Mouse (Mus musculus) thymus, postnatal 36 days (tissue): ENCODE data around the gene Pimreg.

Source experiments
- DNase-seq, 2 experiments: peaks; one replicate each; pipeline ENCODE4 v3.0.0; 2022; ENCODE audit warnings: mixed read lengths in 2 of 2

The Pimreg gene

GRCm38 (mm10) chr11:72068026-72068425 lies 26.2 kb downstream of the Pimreg start:
- DNase-seq, result no peak

DNA sequence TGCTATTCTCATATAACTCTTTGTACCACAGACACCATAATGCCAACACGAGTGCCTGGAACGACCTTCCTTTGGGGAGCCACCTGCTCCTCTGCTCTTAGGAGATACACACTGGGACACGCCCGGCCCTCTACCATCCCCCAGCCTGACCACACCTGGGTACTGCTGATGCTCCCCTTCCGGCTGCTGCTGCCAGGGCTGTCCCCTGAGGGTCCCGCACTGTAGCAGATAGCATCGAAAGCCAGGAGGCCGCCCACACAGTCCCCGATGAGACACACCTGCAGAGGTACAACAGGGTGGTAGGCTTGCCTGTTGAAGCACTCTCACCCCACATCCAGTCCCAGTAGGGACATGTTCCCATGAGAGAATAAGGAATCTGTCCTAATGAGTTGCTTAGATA lies 28.9 kb downstream of the Pimreg start:
- DNase-seq, result no peak

- no peak for DNase-seq
Observed at GRCm38 (mm10) chr11:72072331-72072905, 30.6 kb downstream of the Pimreg start.

DNA sequence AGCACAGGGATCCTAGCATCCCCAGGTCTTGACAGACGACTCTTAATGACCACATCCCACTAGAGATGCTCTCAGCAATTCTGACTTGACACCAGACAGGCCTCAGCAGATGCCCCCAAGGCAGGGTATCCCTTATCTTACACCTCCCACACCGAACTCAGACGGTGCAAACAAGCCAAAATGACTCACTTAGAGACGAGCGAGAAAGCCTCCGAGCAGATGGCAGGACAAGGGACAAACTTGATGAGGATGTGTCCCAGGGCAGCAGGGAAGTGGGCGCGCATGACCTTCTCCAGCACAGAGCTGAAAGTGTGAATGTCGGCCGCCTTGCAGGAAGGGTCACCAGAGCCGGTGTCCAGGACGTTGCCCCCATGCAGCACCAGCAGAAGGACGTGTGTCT lies 32.4 kb downstream of the Pimreg start:
- no peak for DNase-seq

GRCm38 (mm10) chr11:72078056-72078455 lies 36.2 kb downstream of the Pimreg start:
- no peak for DNase-seq

DNA sequence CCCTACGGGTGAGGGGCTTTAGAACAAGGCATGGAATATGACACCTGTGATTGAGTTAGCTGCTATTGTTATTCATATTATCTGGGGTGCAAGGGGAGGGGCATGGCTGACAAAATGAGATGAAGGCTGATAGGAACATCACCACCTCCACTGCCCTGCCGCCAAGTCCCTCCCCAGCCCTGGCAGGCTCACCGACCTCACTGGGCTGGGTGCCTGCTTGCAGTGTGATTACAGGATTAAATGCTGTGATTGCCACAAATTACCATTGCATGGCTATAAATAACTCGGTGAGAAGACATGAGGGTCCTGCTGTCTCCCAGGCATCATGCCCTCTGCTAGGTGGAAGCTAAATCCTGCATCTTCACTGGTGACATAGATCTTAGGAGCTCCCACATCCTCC lies 36.8 kb downstream of the Pimreg start:
- no peak for DNase-seq

GRCm38 (mm10) chr11:72080461-72080860 lies 38.6 kb downstream of the Pimreg start:
- no peak for DNase-seq

- DNase-seq, result no peak
Observed at GRCm38 (mm10) chr11:72082601-72083000, 40.8 kb downstream of the Pimreg start.

- DNase-seq, result no peak
Observed at GRCm38 (mm10) chr11:72084337-72084736, 42.5 kb downstream of the Pimreg start.

DNA sequence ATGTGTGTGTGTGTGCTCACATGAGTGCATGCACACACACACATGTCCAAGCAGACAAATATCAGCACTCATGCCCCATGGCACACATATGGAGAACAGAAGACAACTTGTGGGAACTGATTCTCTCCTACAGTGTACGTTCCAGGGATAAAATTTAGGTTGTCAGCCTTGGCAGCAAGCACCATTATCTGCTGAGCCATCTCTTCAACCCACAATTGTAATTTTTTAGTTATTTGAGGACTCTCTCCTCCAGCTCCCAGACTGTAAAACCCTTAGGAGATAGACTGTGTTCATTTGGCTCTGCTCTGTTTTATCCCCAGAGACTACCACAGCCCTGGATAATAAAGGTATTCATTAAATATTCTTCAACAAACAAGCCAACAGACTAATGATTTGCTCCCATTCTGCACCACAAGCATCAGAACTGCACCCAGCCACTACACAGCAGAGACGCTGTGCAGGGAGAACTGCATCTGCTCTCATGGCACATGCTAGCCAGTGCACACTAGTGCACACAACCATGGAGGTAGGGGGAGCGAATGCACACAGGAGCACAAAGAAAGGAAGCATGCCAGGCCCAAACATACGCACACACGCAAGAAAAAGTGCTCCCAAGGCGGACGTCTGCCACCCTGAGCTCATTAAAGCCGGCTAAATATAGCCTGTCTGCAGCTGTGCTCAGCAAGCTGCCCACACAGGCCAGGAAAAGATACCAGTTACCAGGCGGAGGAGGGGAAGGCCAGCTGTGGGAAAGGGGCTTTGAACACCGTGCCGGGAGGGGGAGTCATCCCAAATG lies 44.6 kb downstream of the Pimreg start:
- DNase-seq, result no peak

DNA sequence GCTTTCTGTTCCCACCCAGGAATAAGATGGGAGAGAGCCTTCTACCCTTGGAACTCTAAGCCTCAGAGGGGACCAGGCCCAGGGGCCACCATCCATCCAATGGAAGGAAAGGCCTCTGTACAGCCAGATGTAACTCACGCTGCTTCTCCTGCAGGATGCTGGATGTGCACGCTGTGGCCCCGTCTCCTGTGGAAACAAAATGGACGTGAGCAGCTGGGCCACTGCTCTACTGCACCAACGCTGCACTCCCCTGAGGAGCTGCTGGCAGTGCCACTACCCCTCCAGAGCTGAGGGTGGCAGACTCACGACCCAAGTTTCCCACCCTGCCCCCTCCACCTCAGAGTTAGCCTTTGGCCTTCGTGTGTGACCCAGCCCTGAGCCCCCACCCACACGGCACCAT lies 50.6 kb downstream of the Pimreg start:
- no peak for DNase-seq

GRCm38 (mm10) chr11:72094442-72094841 lies 52.6 kb downstream of the Pimreg start:
- no peak for DNase-seq

DNA sequence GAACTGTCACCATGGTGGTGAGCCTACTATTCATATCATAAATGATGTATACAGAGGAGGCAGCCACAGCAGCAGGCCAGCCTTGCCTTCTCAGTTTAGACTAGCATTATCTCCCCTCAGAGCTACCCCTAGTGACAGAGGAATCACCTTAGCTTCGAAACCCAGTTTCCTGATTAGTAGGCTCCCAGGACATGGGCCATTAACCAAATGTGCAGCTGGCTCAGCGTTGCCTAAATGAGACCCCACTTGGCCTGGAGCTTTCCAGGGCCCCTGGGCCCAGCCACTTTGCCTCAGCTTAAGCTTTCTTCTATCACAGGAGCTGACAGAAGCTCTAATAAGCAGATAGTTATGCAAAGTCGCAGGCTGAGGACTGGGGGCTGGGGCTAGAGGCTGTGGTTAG lies 54.2 kb downstream of the Pimreg start:
- DNase-seq, result no peak
